ENCODE assay signal across 9 mouse cellular contexts in genomic region chr11:63130497-63130896, GRCm38 (mm10). TPM values are rescaled to one million over a fixed set of nuclear protein-coding genes. Genes with fewer than 3 reads are reported as not detected.
DNase-seq lines count a peak whose midpoint lies in the region; ATAC-seq and TF ChIP-seq lines count a peak whose summit lies in the region.
"Had no signal": no experiment of that assay in that cellular context is flagged by ENCODE, and none has a peak within 500 bp of the region (broad histone marks: within the 10 kb centered on the region; RNA-seq: fewer than 3 reads in every experiment).

No protein-coding gene starts in this region.

- no peak overlapping the region for H3K9ac ChIP-seq in intestine, embryonic 16.5 days (ENCODE audit: low read depth, low read length)
- H3K9ac ChIP-seq in stomach, embryonic 16.5 days (ENCODE audit: low read length) = peak overlapping the region; percentile 86

- no peak overlapping the region for H3K27ac ChIP-seq in left cerebral cortex, adult 2 months
- H3K27ac ChIP-seq in intestine, embryonic 16.5 days (ENCODE audit: low read length) = peak overlapping the region; percentile 96; the same call in 1 of the 2 replicates
- peak overlapping the region; percentile 97; the same call in 1 of the 2 replicates for H3K27ac ChIP-seq in stomach, embryonic 16.5 days (ENCODE audit: low read length)

- peaks cover 24% of the 10 kb centered on the region for H3K27me3 ChIP-seq in intestine, embryonic 16.5 days (replicated peaks; ENCODE audit: control insufficient read depth, insufficient read depth, low read length)
- peaks cover 2% of the 10 kb centered on the region; the same call in 1 of the 2 replicates for H3K27me3 ChIP-seq in stomach, embryonic 16.5 days (ENCODE audit: control insufficient read depth, insufficient read depth, low read length)

- ATAC-seq in intestine, embryonic 16.5 days = no peak
- peak; percentile 3; the same call in 1 of the 2 replicates for ATAC-seq in stomach, embryonic 16.5 days (ENCODE audit: insufficient read depth, low FRiP score)

- H3K4me3 ChIP-seq in left cerebral cortex, adult 2 months = peak overlapping the region; percentile 55; the same call in 1 of the 2 replicates
- H3K4me3 ChIP-seq in intestine, embryonic 16.5 days (ENCODE audit: low read length) = peak overlapping the region; percentile 61
- H3K4me3 ChIP-seq in stomach, embryonic 16.5 days (replicated peaks; ENCODE audit: low read length) = peak overlapping the region; percentile 65

- 47% methylated on average over 8 of the region's 8 CpGs for WGBS in intestine, embryonic 16.5 days
- WGBS in stomach, embryonic 16.5 days = 38% methylated on average over 8 of the region's 8 CpGs

- peak in 1 of 2 experiments; percentile 39 for DNase-seq in left cerebral cortex, adult 2 months (ENCODE audit: extremely low spot score in 1 of 2, low spot score in 2 of 2)
- DNase-seq in left cerebral cortex, adult 18-20 months (ENCODE audit: low spot score in 2 of 2) = no peak
- peak; percentile 67 for DNase-seq in cerebellum, adult 11-12 months
- peak; percentile 79 to 80 for DNase-seq in gastrocnemius, postnatal 36 days
- peak; percentile 89 to 93 for DNase-seq in lung, adult 18-20 months
- no peak for DNase-seq in embryo, embryonic 11 days

- H3K9me3 ChIP-seq in intestine, embryonic 16.5 days (ENCODE audit: control insufficient read depth, low read length) = no peaks in the 10 kb centered on the region
- H3K9me3 ChIP-seq in stomach, embryonic 16.5 days (replicated peaks; ENCODE audit: control insufficient read depth, low read length) = no peaks in the 10 kb centered on the region

- intact Hi-C loops in left cerebral cortex, adult 2 months (cut with DNase I) = loop anchor here (5.0 to 10.0 kb wide), 2 partner anchors 106 to 133 kb away; no protein-coding TSS in a partner anchor
- intact Hi-C loops in gastrocnemius, postnatal 36 days (cut with DNase I) = loop anchor here (5.0 to 10.0 kb wide), 3 partner anchors 103 to 376 kb away; partner anchors contain the start of gene Gm10428

- no peak for TF ChIP-seq CTCF in left cerebral cortex, adult 2 months (IDR thresholded peaks at IDR 0.05)

- peak overlapping the region; percentile 63 for H3K4me2 ChIP-seq in intestine, embryonic 16.5 days (ENCODE audit: low read depth, low read length)
- H3K4me2 ChIP-seq in stomach, embryonic 16.5 days (ENCODE audit: low read depth, low read length) = peak overlapping the region; percentile 63

- H3K4me1 ChIP-seq in intestine, embryonic 16.5 days (ENCODE audit: control insufficient read depth, insufficient read depth, low read length) = peaks cover 39% of the 10 kb centered on the region
- peaks cover 20% of the 10 kb centered on the region for H3K4me1 ChIP-seq in stomach, embryonic 16.5 days (ENCODE audit: control insufficient read depth, insufficient read depth, low read length)

- H3K36me3 ChIP-seq in intestine, embryonic 16.5 days (ENCODE audit: control insufficient read depth, insufficient read depth, low read length) = no peaks in the 10 kb centered on the region
- H3K36me3 ChIP-seq in stomach, embryonic 16.5 days (ENCODE audit: control insufficient read depth, insufficient read depth, low read length) = no peaks in the 10 kb centered on the region

RNA-seq across cellular contexts. Expression of gene Pmp22, which starts 1.7 kb away (rescaled TPM):
- total RNA-seq in left cerebral cortex, adult 2 months (2021) = 10 to 100 TPM; 25.7 to 27.5 TPM
- total RNA-seq in left cerebral cortex, adult 18-20 months (2021) = 10 to 100 TPM; 29.8 to 31.3 TPM
- 10 to 100 TPM; 36.3 to 69.3 TPM for total RNA-seq in gastrocnemius, postnatal 36 days (2021)
- polyA plus RNA-seq in intestine, embryonic 16.5 days (2015; fragmentation: Nextera tagmentation; extraction: Ambion mirVana) = 110 and 113 TPM in 2 replicates
- 200 and 221 TPM in 2 replicates for polyA plus RNA-seq in stomach, embryonic 16.5 days (2015; fragmentation: Nextera tagmentation; extraction: Ambion mirVana)
- total RNA-seq: hematopoietic stem cell, adult 5-6 weeks had no signal

Comparison
In these comparisons a context has a peak if more than half of its experiments do, and no peak if none do; other contexts are left out.
1. DNase-seq: peak in cerebellum, adult 11-12 months (single experiment), gastrocnemius, postnatal 36 days (2 of 2) and lung, adult 18-20 months (2 of 2); none in left cerebral cortex, adult 18-20 months (0 of 2) and embryo, embryonic 11 days (single experiment).
2. Peak in every context shown above with its lines, with median percentiles within 50 percentile points of each other: H3K4me3 ChIP-seq.